Mouse (Mus musculus): Measurements from ENCODE around the gene Lsg1.

Gene Lsg1

DNA sequence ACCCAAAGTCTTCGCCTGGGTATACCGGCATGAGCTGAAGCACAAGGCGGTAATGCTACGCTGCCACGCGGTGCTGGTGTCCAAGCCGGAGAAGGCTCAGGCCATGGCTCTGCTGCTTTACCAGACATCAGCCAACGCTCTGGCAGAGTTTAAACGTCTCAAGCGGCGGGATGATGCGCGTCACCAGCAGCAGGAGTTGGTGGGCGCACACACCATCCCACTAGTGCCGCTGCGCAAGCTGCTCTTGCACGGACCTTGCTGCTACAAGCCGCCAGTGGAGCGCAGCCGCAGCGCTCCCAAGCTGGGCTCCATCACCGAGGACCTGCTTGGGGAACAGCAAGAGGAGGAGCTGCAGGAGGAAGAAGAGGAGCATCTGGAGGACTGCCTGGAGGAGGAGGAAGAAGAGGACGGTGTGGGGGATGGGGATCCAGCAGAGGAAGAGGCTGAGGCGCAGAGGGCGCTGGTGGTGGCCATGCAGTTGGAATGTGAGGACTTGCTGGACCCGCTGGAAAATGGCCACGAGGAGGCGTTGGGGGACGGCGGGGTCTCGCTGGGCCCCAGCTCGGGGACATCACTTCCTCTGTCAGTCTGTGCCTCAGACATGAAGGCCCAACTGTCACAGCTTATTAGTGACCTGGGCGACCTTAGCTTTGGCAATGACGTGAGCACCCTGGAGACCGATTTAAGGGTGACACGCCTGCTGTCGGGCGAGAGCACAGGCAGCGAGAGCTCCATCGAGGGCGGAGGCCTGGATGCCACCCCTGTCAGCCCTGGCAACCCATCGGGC, 13.8 kb upstream of the Lsg1 start:
- peak; percentile 27 to 30 for DNase-seq (ENCODE audit: low spot score in 2 of 2)

DNA sequence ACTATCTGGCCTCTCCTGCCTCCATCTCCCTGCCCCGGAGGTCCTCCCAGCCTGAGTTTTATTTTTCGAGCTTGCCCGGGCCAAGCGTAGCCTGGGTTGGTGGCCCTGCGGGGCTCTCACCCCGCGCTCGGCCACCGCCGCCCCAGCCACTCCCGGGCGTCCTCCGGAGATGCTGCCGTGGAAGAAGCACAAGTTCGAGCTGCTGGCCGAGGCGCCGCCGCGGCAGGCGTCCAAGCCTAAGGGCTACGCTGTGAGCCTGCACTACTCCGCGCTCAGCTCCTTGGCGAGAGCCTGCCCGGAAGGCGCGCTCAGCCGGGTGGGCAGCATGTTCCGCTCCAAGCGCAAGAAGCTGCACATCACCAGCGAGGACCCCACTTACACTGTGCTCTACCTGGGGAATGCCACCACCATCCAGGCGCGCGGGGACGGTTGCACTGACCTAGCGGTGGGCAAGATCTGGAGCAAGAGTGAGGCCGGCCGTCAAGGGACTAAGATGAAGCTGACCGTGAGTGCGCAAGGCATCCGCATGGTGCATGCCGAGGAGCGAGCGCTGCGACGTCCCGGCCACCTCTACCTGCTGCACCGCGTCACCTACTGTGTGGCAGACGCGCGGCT, 13.1 kb upstream of the Lsg1 start:
- DNase-seq (ENCODE audit: low spot score in 2 of 2): peak; percentile 22 to 33

DNA sequence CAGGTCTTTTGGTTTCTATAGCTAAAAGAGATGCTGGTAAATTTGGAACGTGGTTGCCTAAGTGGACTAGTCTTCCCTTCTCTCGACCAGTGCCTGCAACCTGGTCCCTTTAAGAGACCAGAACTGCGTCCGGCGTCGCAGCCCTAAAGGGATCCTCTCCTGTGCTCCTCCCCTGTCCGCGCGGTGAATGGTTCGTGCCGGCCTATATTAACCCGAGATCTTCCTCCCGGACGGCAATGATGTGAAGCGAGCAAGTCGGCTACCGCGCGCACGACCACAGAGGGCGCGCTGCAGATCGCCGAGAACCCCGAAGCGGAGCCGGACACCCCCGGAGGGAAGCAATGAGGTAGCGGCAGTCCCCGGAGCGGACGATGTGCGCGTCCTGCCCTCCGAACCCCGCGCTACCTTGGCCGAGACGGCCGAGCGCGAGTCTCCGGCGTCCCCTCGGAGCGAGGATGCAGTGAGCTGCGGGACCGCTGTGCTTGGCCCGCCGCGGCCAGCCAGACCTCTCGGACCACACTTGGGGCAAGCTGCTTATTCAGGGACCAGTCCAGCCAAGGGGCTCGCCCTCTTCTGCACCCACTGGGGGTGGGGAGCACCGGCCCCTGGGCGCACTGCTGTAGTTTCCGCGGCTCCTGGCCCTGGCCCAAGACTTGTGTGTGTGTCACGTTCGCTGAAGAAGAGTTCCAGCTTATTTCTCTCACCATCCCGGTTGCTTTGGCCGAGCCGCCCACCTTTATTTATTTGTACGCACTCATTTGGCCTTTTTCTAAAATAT, 12.3 kb upstream of the Lsg1 start, which contains the start of gene Fam43a:
Gene Fam43a, plus strand, starts transcription at position 233 of the 778 bp plus-strand sequence.
- DNase-seq (ENCODE audit: low spot score in 2 of 2): peak; percentile 69 to 76

DNA sequence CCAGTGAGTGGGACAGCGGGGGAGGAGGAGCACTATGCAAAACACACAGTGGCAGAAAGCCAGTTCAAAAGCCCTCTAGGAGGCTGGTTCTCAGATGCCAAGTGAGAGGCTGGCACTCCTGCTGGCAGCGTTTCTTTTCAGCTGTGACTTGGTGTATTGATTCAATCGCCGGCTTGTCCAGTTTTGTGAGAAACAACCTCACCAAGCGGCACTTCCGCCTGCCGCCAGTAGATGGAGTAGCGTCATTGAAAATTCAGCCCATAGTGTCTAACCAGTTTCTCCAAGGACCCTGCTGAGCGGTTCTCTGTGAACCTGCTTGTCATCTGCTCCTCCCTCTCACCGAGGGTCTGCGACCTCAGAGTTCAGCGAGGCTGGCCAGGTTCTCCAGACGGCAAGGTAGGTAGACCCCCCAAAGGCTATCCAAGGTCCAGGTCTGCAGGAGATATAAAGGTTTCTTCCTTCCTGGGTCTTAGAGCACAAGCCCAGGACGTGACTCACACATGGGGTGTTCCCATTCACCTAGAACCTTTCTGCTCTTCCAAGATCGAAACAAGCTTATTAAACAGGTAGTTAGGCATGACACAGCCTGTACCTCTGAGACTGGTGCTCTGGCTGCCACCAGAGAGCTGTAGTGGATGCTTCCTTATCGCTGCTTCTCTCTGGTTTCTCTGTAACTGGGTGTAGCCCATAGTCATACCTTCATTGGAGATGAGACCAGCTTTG, 9.7 kb upstream of the Lsg1 start:
- DNase-seq (ENCODE audit: low spot score in 2 of 2): peak; percentile 95 to 97

DNA sequence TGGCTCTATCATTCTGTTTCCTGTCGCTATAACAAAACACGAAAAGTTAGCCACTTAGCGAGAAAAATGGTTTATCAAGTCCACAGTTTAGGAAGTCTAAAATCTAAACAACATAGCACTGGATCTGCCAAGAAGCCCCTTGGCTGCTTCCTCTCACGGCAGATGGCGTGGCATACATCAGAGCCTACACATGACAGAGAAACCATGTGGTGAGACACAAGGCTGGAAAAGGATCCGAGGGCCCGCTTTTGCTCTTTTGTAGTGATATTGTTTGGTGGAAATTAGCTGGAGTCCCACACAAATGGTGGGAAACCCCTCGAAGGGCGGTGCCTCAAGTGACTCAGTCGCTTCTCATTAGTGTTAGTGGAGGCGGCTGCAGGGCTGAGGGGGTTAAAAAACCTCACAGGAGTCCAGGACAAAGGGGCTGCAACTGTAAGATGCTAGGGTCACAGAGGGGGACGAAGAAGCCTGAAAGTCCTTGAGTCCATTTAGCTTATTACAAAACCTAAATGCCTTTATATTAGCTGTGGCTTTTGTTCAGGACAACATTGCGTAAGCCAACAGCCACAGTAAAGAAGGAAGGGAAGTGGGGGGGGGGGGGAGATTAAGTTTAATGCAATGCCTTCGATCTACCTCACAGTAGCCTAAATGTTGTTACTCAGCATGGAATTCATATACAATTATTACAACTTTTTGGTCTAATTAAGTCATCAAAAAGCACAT, 8.6 kb upstream of the Lsg1 start:
- no peak for DNase-seq (ENCODE audit: low spot score in 2 of 2)

DNA sequence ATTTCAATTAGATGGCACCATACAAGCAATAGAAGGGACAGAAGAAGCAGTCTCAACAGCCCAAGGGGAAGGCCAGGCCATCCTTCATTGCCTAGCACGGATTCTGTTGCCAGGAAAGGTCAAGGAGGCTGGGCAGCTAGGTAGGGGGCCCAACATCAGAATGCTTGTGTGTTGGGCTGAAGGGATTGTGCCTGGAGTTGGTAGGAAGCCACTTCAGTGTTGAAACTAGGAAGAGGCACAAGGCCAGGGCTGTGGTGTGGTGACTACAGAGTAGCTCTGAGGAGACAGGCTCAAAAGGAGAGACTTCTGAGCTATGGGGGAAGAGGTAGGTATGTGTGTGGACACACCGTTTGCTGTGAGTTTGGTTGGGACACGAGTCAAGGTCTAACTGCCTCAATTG, 8.0 kb upstream of the Lsg1 start:
- no peak for DNase-seq (ENCODE audit: low spot score in 2 of 2)

DNA sequence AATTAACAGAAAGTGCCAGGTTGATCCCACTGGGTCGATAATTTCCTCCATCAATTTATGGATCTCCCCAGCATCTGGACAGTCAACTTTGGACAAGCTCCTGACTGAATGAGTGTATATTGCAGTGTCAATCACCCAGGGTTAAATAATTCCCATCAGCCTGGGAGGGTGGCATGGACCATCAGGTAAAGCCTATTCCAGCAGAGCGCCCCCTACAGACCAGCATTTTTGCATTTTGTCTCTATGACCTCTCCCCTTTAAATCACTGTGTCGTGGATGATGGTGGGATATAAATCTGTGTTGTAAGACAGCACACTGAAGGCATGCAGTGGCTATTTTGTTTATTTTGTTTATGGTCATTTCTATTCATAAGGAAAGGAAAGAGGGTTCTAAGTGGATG, 4.6 kb upstream of the Lsg1 start:
- DNase-seq (ENCODE audit: low spot score in 2 of 2): no peak

DNA sequence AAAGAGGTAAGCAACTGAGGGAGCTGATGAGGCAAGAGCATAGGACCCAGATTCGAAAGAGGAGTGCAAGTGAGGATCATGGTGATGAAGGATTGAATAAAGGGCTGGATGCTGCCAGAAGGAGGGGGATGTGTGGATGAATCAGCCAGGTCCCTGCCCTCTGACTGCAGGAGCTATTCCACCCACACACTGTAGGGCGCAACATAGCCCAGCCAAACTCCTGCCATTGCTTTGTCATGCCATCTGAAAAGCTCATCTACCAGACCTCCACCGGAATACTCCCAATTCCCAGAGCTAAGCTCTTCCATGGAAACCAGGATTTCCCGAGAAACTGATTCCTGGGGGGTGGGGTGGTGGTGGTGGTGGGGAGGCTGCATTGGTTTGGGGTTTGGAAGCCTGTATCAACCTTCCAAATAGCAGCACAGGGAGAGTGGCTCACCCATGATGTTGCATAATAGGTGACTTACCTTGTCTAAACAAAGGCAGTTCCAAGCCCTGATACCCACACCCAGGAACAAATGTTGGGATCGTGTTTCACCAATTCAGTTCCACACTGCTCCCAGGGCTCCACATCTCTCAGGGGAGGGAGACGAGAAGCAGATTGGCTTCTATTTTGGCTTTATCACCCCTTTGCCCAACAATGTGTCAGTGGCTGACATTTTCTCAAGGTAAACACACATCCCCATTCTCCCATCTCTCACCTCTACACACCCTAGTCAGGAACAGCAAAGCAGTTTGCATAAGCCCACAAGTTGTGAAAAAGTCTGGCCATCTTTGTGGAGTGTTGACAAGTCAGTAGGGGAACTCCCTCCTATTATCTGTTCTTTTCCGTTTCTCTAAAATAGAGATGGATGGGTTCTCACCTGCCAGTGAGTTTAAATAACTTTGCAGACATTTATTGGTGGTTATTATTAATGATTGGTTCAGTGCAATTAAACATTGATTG, 3.1 kb upstream of the Lsg1 start:
- DNase-seq (ENCODE audit: low spot score in 2 of 2): no peak

DNA sequence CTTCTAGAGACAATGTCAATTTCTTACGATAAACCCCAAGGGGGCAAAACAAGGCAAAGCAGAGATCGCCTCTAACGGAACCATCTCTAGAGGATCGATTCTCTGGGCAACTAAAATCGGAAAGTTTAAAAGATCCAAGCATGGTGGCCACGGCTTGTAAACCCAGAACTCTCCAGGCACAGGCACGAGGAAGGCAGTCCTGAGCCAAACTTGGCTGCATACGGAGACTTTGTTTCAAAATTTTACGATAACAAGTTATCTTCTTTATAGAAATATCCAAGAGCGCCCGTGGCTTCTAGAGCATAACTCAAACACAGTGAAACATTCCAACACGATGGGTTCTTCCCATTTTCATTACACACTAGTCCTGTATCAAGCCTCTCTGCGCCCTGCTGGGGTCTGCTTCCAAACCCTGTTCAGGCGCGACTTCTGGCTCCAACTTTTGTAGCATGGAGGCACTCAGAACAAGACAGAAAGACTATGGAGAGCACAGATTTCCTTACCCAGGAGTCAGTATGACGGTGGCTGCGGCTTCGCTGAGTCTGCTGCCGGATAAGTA, 378 bp downstream of the Lsg1 start:
- DNase-seq (ENCODE audit: low spot score in 2 of 2): no peak

DNA sequence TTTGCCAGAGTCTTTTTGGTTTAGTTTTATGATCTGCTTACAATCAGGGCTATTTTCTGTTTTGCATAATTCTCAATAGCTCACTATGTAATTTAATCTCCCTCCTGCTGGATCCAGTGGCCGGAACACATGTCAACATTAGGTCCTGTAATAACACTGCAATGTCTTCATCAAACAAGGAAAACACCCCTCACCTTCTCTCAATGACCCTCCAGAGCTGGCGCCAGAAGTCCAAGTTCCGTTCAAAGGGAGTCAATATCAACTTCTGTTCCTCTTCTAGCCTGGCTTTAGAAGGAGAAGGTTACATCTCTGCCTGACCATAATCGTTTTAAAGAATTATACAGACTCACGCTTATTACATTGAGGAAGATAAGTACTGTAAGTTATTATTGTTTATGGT, 6.6 kb downstream of the Lsg1 start:
- DNase-seq (ENCODE audit: low spot score in 2 of 2): no peak

DNA sequence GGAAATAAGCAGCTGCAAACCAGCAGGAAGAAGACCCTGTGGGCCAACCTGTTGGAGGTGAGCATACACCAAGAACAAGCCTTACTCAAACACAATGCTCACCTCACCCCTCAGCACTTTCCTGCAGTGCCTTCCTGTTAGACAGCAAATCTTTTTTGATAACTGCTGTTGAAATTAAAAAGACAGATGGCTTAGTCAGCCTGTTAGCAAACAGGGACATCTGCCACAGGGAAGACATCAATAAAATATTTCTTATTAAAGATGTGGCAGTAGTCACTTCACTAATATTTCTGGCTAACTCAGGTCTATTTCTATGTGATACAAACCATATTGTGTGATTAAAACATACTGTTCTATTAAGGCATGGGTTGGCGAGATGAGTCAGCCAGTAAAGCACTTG, 11.0 kb downstream of the Lsg1 start:
- no peak for DNase-seq (ENCODE audit: low spot score in 2 of 2)

DNA sequence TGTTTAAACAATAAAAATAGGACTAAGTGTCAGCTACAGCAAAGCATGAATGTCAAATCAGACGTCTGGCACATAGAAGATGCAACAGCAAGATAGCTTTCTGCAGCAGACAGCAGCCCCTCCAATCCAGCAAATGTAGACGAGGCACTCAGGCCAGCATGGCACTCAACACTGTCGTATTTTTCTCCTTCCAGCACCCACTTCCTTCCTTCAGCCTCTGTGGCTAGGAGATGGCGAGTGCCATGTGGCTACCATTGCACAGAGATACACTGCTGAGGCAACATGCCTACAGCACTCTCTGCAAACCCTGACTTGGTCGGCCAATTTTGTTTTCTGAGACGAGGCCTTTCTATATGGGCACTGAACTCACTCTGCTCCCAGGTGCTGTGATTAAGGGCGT, 11.6 kb downstream of the Lsg1 start:
- no peak for DNase-seq (ENCODE audit: low spot score in 2 of 2)

DNA sequence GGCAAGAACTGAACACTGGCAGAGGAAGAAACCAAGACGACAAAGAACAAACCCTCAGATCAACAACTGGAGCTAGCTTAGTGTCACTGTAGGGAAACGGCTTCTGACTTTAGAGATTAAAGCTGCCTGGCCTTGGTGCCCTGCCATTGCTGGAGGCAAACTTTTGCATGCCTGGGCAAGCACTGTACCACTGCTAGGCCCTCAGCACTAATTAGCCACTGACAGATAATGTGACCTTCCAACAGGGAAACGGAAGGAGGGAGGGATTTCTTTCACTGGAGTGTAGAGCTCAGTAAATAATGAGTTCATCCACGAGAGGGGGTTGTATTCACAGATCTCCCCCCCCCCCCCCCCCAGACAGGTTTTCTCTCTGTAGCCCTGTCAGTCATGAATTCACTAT, 15.2 kb downstream of the Lsg1 start:
- no peak for DNase-seq (ENCODE audit: low spot score in 2 of 2)

DNA sequence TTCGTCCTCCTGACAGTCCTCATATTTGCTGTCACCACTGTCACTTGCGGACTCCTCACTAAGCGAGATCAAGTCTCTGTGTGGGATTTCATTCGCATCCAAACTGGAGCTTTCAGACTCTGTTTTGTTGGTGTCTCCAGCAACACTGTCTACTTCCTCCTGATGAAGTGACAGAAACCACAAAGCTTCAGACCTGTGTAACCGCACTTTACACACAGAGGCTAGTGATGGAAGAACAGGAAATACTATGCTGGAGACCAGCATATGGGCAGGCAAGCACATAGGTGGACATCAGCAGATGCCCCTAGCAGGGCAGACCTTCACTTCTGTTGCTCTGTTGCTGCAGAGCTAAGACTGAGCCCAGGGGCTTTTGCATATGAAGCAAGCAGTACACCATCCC, 16.0 kb downstream of the Lsg1 start:
- no peak for DNase-seq (ENCODE audit: low spot score in 2 of 2)

DNA sequence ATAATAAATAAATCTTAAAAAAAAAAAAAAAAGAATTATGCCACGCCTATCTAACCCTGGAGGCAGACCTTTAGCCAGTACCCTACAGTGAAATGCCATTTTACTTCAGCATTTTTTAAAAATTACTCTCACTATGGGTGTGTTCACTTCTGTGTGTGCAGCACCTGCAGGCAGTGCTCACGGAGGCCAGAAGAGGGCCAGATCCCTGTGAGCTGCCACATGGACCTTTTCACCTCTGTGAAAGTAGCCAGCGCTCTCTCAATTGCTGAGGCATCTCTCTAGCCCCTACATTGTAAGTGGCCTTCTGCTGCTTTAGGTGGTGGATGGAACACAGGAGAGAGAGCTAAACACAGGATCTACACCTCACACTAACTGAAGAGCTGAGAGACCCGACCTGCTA, 17.2 kb downstream of the Lsg1 start:
- DNase-seq (ENCODE audit: low spot score in 2 of 2): no peak

DNA sequence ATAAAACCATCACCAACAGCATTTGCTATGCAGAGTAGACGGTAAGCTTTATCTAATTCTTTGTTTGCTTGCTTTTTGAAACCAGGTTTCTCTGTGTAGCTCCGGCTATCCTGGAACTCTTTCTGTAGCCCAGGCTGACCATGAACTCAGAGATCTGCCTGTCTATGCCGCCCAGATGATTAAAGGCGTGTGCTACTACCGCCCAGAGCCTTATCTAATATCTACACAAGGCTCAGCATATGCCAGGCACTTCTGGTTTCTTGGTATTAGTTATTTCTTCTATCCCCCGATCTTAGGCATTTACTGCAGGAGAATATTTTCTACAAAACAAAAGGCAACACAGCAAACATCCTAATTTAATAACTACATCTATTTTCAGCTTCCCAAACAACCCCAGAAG, 21.8 kb downstream of the Lsg1 start:
- DNase-seq (ENCODE audit: low spot score in 2 of 2): no peak

DNA sequence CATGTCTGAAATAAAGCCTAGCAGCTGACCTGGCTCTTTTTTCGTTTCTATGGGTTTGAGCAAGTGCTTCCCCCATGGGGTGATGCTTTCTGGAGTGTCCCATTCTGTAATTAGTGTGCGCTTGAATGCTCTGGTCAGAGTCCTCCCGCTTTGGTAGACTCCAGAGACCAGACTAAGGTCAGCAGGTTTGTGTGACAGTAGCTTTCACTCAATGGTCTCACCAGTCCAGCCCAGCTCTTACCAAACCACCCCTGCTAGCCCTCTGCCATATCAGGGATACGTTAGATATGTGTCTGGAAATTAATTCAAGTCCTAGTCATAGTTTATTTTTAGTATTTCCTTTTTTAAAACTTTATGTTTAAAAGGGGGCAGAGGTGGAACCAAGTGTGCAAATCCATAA, 26.8 kb downstream of the Lsg1 start:
- DNase-seq (ENCODE audit: low spot score in 2 of 2): no peak

DNA sequence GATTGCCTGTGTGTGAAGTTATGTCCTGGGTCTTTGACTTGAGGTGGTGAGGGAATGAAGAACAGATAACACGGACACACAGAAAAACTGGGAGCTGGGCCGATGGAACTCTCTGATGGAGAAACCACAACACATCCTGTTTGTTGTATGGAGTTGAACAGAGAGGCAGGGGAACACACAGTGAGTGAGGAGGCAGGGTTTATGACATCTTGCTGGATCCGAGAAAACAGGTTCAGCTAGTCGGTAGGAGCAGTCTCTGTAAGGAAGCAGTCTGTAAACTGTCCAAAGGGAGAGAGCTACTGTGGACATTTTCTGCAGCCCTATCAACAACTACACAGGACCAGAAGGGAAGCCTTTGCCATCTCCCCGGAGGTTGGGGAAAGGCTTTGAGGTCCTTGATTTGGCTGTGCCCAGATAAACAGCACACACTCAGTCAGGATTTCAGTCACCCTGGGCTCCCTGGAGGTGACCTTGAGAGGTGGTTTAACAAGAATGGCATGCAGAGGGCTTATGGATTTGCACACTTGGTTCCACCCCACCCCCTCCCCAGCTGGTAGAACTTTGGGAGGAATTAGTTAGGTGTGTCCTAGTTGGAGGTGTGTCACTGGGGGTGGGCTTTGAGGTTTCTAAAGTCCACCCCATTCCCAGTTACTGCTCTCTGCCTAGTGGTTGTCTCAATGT, 27.9 kb downstream of the Lsg1 start:
- no peak for DNase-seq (ENCODE audit: low spot score in 2 of 2)

DNA sequence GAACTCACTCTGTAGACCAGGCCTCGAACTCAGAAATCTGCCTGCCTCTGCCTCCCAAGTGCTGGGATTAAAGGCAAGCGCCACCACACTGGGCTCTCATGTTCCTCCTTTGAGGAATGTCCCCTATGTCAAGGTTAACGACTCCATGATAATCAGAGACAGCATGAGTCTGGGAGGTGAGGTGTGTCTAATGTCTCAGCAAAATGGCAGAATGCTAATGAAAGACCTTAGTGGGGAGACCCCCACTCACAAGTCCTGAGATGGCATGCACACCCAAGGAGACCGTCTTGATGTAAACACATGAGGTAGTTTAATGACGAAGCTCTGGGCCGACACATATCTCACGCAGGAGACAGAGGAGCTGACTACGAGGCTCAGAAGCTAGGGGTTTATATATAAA, 33.3 kb downstream of the Lsg1 start:
- no peak for DNase-seq (ENCODE audit: low spot score in 2 of 2)
